Mouse (Mus musculus): ENCODE measurements around the gene Cfap157. TPM values are rescaled to one million over a fixed set of nuclear protein-coding genes. Genes with fewer than 3 reads are reported as not detected.
A peak's percentile ranks its signal among the peaks of the same experiment; 100 is the strongest.

Cfap157 gene
- polyA plus RNA-seq, 1 experiment from 2014 or later = 0.45 TPM

DNA sequence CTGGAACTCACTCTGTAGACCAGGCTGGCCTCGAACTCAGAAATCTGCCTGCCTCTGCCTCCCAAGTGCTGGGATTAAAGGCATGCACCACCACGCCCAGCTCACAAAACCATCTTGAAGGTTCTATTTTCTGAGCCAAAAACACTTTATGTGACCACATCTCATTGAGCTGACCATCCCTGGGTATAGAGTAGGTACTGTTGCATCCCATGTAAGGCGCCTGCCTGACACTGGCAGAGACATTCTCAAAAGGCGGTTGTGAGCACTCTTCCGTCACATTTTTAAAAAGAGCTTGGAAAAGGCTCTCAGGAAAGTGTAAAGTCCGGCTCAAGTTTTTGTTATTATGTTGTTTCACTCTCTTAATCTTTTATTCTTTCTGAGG lies 27.6 kb downstream of the Cfap157 start:
- peak; percentile 6; the same call in 1 of the 2 replicates for ATAC-seq (replicated peaks; ENCODE audit: low FRiP score, low read depth)
- Histone ChIP-seq H3K9me3 (replicated peaks; ENCODE audit: low read length) (no peaks in the 10 kb centered on the region), H3K4me1 (replicated peaks; ENCODE audit: insufficient read depth, low read length) (0 out of 2 replicates have a peak, but pooled peaks cover 4% of the 10 kb centered on the region), H3K4me2 (ENCODE audit: low read length) (no peak overlapping the region), H3K27ac (no peak overlapping the region), H3K36me3 (ENCODE audit: insufficient read depth, low read length) (peaks cover 43% of the 10 kb centered on the region; the same call in 1 of the 2 replicates), H3K4me3 (replicated peaks; ENCODE audit: low read depth, low read length) (peak overlapping the region; percentile 73; the same call in 1 of the 2 replicates), H3K27me3 (ENCODE audit: insufficient read depth, low read length) (no peaks in the 10 kb centered on the region), H3K9ac (ENCODE audit: low read depth, low read length) (no peak overlapping the region)
- no peak for DNase-seq (ENCODE audit: low spot score)
- 39% methylated on average over 6 of the region's 6 CpGs for WGBS
- no peak for TF ChIP-seq CTCF (IDR thresholded peaks at IDR 0.05; ENCODE audit: low read depth)

DNA sequence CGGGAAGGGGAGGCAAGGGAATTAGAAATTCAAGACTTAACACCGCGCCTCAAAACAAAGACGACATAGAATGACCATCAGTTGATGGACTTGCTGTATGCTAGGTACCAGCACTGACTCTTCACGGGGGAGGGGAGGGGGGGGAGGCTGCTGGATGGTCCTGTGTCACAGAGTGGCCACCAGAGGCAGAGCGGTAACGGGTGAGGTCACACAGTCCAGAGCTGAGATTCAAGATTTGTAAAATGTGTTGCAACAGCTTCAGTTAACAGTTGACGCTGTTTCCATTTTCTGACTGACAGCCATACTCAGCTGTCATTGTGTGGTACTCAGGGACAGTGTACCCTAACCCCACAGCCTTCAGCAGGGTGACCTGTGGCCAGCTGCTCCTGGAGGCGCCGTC lies 32.0 kb downstream of the Cfap157 start:
- Histone ChIP-seq H3K9ac (ENCODE audit: low read depth, low read length) (no peak overlapping the region), H3K4me1 (replicated peaks; ENCODE audit: insufficient read depth, low read length) (0 out of 2 replicates have a peak, but pooled peaks cover 5% of the 10 kb centered on the region), H3K4me2 (ENCODE audit: low read length) (peak overlapping the region; percentile 61), H3K4me3 (replicated peaks; ENCODE audit: low read depth, low read length) (0 out of 2 replicates have a peak overlapping the region, but pooled peaks have one; percentile 26), H3K27ac (no peak overlapping the region), H3K36me3 (ENCODE audit: insufficient read depth, low read length) (peaks cover 35% of the 10 kb centered on the region; the same call in 1 of the 2 replicates), H3K27me3 (ENCODE audit: insufficient read depth, low read length) (no peaks in the 10 kb centered on the region), H3K9me3 (replicated peaks; ENCODE audit: low read length) (no peaks in the 10 kb centered on the region)
- ATAC-seq (replicated peaks; ENCODE audit: low FRiP score, low read depth) (no peak), DNase-seq (ENCODE audit: low spot score) (peak; percentile 49)
- 68% methylated on average over 10 of the region's 10 CpGs for WGBS
- peak; percentile 53 for TF ChIP-seq CTCF (IDR thresholded peaks at IDR 0.05; ENCODE audit: low read depth)

DNA sequence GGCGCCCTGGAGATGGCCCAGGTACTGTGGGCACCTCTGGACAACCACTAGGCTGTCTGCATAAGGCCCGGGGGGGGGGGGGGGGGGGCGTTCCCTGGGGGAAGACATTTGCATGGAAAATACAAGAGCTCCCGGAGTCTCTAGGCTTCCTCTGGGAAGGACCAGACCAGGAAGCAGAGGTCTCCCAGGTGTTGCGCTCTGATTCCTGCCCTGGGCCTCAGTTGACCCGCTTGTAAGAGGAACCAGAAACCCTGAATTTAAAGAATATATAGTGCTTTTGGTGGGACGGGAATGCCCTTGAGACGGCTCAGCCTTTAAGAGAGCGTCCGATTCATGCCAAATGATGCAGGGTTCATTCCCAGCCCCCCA lies 32.6 kb downstream of the Cfap157 start:
- Histone ChIP-seq H3K9ac (ENCODE audit: low read depth, low read length) (no peak overlapping the region), H3K4me1 (replicated peaks; ENCODE audit: insufficient read depth, low read length) (0 out of 2 replicates have a peak, but pooled peaks cover 5% of the 10 kb centered on the region), H3K27ac (peak overlapping the region; percentile 3), H3K4me2 (ENCODE audit: low read length) (peak overlapping the region; percentile 61), H3K36me3 (ENCODE audit: insufficient read depth, low read length) (peaks cover 35% of the 10 kb centered on the region; the same call in 1 of the 2 replicates), H3K4me3 (replicated peaks; ENCODE audit: low read depth, low read length) (peak overlapping the region; percentile 26), H3K9me3 (replicated peaks; ENCODE audit: low read length) (no peaks in the 10 kb centered on the region), H3K27me3 (ENCODE audit: insufficient read depth, low read length) (no peaks in the 10 kb centered on the region)
- no peak for TF ChIP-seq CTCF (IDR thresholded peaks at IDR 0.05; ENCODE audit: low read depth)
- 35% methylated on average over 8 of the region's 10 CpGs for WGBS
- DNase-seq (ENCODE audit: low spot score) (no peak), ATAC-seq (replicated peaks; ENCODE audit: low FRiP score, low read depth) (no peak)

DNA sequence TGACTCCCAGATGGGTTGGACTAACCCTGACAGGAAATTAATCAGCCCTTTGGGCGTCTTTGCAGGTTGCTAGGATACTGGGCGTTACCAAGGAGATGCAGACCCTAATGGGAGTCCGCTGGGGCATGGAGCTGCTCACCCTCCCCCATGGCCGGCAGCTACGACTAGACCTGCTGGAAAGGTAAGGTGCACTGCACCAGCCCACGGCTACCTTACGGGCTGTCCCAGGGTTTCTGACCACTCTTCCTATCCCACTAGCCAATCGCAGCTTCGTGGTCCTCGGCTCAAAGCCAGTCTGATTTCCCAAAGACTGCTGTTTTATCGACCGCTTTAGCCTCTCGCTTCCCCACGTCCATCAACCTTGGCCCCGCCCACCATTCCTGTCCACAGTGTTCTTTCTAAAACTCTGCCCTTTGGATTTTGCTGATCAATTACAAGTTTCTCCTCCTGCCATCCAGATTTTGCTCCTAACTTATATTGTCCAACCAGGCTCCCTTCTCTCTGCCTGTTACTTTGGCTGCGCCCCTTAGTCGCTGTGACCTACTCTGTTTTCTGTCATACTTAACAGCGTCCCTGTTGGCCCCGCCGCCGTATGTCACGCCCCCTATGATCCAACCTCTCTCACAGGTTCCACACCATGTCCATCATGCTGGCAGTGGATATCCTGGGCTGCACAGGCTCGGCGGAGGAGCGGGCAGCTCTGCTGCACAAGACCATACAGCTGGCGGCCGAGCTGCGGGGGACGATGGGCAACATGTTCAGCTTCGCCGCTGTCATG lies 33.2 kb downstream of the Cfap157 start:
- Histone ChIP-seq H3K4me3 (replicated peaks; ENCODE audit: low read depth, low read length) (peak overlapping the region; percentile 26), H3K9ac (ENCODE audit: low read depth, low read length) (no peak overlapping the region)
- 21% methylated on average over 31 of the region's 31 CpGs for WGBS

DNA sequence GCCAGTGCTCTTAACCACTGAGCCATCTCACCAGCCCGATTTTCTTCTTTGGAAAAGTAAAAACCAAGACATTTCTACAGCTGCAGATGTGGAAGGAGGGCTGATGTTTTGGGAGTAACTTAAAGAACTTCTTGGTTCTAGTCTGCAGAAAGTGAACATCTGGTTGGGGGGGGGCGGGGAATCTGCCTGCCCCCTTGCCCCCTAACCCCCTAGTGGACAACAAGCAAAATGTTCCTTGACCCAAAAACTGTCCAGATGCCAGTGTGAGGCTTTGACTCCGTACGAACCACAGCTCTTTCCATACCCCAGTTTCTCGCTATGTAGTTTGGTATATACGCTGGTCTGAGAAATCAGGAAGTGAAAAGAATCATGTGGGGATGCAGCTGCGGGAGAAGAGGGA lies 34.0 kb downstream of the Cfap157 start:
- Histone ChIP-seq H3K9ac (ENCODE audit: low read depth, low read length) (no peak overlapping the region), H3K9me3 (replicated peaks; ENCODE audit: low read length) (no peaks in the 10 kb centered on the region), H3K4me2 (ENCODE audit: low read length) (no peak overlapping the region; the same call in 1 of the 2 replicates), H3K36me3 (ENCODE audit: insufficient read depth, low read length) (peaks cover 40% of the 10 kb centered on the region; the same call in 1 of the 2 replicates), H3K27ac (no peak overlapping the region), H3K27me3 (ENCODE audit: insufficient read depth, low read length) (no peaks in the 10 kb centered on the region), H3K4me1 (replicated peaks; ENCODE audit: insufficient read depth, low read length) (0 out of 2 replicates have a peak, but pooled peaks cover 5% of the 10 kb centered on the region), H3K4me3 (replicated peaks; ENCODE audit: low read depth, low read length) (no peak overlapping the region)
- ATAC-seq (replicated peaks; ENCODE audit: low FRiP score, low read depth) (no peak), DNase-seq (ENCODE audit: low spot score) (no peak)
- 79% methylated on average over 7 of the region's 7 CpGs for WGBS
- TF ChIP-seq CTCF (IDR thresholded peaks at IDR 0.05; ENCODE audit: low read depth) = peak; percentile 36; the same call in 1 of the 2 replicates

More for the DNA sequence above, 33.2 kb downstream of the Cfap157 start:
- H3K4me2 ChIP-seq (ENCODE audit: low read length) = peak overlapping the region; percentile 61
- H3K27me3 ChIP-seq (ENCODE audit: insufficient read depth, low read length) = no peaks in the 10 kb centered on the region
- DNase-seq (ENCODE audit: low spot score) (peak; percentile 85), ATAC-seq (replicated peaks; ENCODE audit: low FRiP score, low read depth) (peak; percentile 91)
- H3K36me3 ChIP-seq (ENCODE audit: insufficient read depth, low read length) = peaks cover 35% of the 10 kb centered on the region; the same call in 1 of the 2 replicates
- 0 out of 2 replicates have a peak, but pooled peaks cover 5% of the 10 kb centered on the region for H3K4me1 ChIP-seq (replicated peaks; ENCODE audit: insufficient read depth, low read length)
- H3K9me3 ChIP-seq (replicated peaks; ENCODE audit: low read length) = no peaks in the 10 kb centered on the region
- TF ChIP-seq CTCF (IDR thresholded peaks at IDR 0.05; ENCODE audit: low read depth) = peak; percentile 22; the same call in 1 of the 2 replicates
- H3K27ac ChIP-seq = peak overlapping the region; percentile 3

DNA sequence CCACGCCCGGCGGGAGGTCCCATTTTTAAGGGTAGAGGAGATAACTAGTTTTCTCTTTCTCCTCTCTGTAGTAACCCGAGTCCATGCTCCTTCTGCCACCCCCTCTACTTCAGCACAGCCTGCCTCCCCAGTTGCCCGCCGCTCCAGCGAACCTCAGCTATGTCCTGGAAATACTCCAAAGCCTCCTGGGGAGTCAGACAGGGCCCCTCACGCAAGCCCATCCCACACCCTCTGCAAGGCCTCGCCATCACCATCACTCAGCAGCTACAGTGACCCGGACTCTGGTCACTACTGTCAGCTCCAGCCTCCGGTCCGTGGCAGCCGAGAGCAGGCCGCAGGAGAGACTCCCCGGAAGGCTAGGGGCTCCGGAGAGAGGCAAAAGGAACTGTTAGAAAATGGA lies 35.1 kb downstream of the Cfap157 start:
- ATAC-seq (replicated peaks; ENCODE audit: low FRiP score, low read depth) (no peak), DNase-seq (ENCODE audit: low spot score) (no peak)
- WGBS = 80% methylated on average over 16 of the region's 16 CpGs
- TF ChIP-seq CTCF (IDR thresholded peaks at IDR 0.05; ENCODE audit: low read depth) = no peak
- Histone ChIP-seq H3K4me1 (replicated peaks; ENCODE audit: insufficient read depth, low read length) (0 out of 2 replicates have a peak, but pooled peaks cover 5% of the 10 kb centered on the region), H3K27ac (no peak overlapping the region), H3K36me3 (ENCODE audit: insufficient read depth, low read length) (peaks cover 33% of the 10 kb centered on the region; the same call in 1 of the 2 replicates), H3K9ac (ENCODE audit: low read depth, low read length) (no peak overlapping the region), H3K4me3 (replicated peaks; ENCODE audit: low read depth, low read length) (no peak overlapping the region), H3K9me3 (replicated peaks; ENCODE audit: low read length) (no peaks in the 10 kb centered on the region), H3K27me3 (ENCODE audit: insufficient read depth, low read length) (no peaks in the 10 kb centered on the region), H3K4me2 (ENCODE audit: low read length) (no peak overlapping the region)

All from kidney, postnatal 0 days (tissue).